Mouse (Mus musculus): ENCODE measurements at regions not wholly inside any gene's neighbourhood (a gene's known extent, or its start where the extent isn't known, plus 50 kb on each side); places are given as distances from the start of the nearest gene placed in this dataset.

- Histone ChIP-seq H3K4me2 (replicated peaks; ENCODE audit: low read depth) (no peak overlapping the region), H3K27ac (ENCODE audit: low read depth, low read length) (no peak overlapping the region), H3K4me3 (ENCODE audit: low read depth, low read length) (no peak overlapping the region), H3K36me3 (ENCODE audit: control insufficient read depth, insufficient read depth) (no peaks in the 10 kb centered on the region), H3K4me1 (replicated peaks; ENCODE audit: control insufficient read depth, insufficient read depth, low read length) (no peaks in the 10 kb centered on the region), H3K9me3 (ENCODE audit: control insufficient read depth) (no peaks in the 10 kb centered on the region), H3K27me3 (replicated peaks; ENCODE audit: control insufficient read depth, insufficient read depth, low read length) (no peaks in the 10 kb centered on the region), H3K9ac (ENCODE audit: low read depth, low read length) (no peak overlapping the region)
- TF ChIP-seq CTCF (IDR thresholded peaks at IDR 0.05; ENCODE audit: low read depth): no peak
- ATAC-seq: no peak
Observed at GRCm38 (mm10) chr8:8092551-8092950, 568.5 kb downstream of the Efnb2 start.

DNA sequence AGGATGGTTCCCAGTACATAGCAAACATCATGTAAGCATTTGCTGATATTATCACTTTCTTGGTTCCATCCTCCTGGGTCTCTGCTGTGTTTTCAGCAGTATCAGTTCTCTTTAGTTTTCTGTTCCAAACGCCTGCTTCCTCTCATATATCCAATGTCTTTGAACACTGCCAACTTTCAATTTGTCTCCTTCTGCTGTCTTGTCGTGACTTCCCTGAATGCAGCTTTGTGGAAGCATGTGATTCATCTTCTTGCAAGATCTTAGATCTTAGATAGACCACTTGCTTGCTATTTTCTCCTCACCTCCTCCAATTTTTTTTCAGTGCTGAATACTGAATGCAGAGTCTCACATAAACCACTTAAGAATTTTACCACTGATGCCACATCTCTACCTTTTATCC lies 576.4 kb downstream of the Efnb2 start:
- Histone ChIP-seq H3K27ac (ENCODE audit: low read depth, low read length) (no peak overlapping the region), H3K4me3 (ENCODE audit: low read depth, low read length) (no peak overlapping the region), H3K9me3 (ENCODE audit: control insufficient read depth) (no peaks in the 10 kb centered on the region), H3K4me2 (replicated peaks; ENCODE audit: low read depth) (no peak overlapping the region), H3K36me3 (ENCODE audit: control insufficient read depth, insufficient read depth) (no peaks in the 10 kb centered on the region), H3K4me1 (replicated peaks; ENCODE audit: control insufficient read depth, insufficient read depth, low read length) (no peaks in the 10 kb centered on the region), H3K9ac (ENCODE audit: low read depth, low read length) (no peak overlapping the region), H3K27me3 (replicated peaks; ENCODE audit: control insufficient read depth, insufficient read depth, low read length) (no peaks in the 10 kb centered on the region)
- no peak for TF ChIP-seq CTCF (IDR thresholded peaks at IDR 0.05; ENCODE audit: low read depth)
- ATAC-seq: no peak
- 56% methylated on average over 2 of the region's 2 CpGs for WGBS

DNA sequence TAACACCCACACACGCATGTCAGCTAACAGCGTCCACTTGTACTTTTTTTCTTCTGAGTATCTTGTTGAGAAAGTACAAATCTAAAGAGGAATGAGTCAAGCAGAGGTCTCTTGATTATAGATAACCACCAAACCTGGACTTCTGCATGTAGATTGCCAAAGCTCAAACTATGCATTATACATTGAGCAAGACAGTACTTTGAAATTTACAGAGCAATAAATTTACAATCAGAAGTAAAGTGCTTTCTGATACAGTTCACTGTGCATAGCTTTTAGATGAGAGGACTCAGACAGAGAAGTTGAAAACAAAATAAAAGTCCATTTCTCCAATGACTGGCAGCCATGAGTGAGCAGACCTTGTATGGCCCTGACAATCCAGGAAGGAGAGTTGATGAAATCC lies 597.0 kb downstream of the Efnb2 start:
- 39% methylated on average over 2 of the region's 2 CpGs for WGBS
- TF ChIP-seq CTCF (IDR thresholded peaks at IDR 0.05; ENCODE audit: low read depth): no peak
- peak; percentile 78 for ATAC-seq

DNA sequence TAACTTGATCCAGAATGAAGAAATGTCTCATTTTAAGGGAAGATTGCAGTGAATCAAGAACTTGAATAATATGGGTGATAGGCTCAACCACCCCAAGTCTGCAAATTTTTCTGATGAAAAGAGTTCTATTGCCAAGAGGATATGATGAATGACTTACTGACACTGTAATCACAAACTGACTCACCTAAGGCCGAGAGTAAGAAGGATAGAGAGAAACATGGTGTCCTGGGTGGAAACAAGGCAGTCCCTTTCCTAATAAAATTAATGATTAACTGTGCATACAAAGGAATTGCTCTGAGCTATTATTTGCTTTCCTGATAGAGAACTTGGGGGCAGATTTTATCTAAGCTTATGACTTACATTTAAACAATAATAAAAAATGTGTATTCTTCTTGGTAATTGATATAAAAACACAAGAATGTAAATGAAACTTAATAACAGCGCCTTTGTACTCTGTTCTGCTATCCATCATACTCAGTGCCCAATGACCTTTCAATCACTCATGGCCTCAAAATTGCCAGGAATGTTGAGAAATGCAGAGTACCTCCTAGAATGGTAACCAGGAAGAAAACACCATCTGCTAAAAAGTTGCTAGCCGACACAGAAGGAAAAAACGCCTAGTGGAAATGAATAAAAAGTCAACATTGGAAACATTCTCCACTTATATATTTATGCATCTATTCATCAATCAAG lies 606.7 kb downstream of the Efnb2 start:
- Histone ChIP-seq H3K27me3 (replicated peaks; ENCODE audit: control insufficient read depth, insufficient read depth, low read length) (no peaks in the 10 kb centered on the region), H3K36me3 (ENCODE audit: control insufficient read depth, insufficient read depth) (no peaks in the 10 kb centered on the region), H3K9me3 (ENCODE audit: control insufficient read depth) (no peaks in the 10 kb centered on the region), H3K4me3 (ENCODE audit: low read depth, low read length) (no peak overlapping the region), H3K27ac (ENCODE audit: low read depth, low read length) (no peak overlapping the region), H3K4me1 (replicated peaks; ENCODE audit: control insufficient read depth, insufficient read depth, low read length) (no peaks in the 10 kb centered on the region), H3K4me2 (replicated peaks; ENCODE audit: low read depth) (no peak overlapping the region), H3K9ac (ENCODE audit: low read depth, low read length) (no peak overlapping the region)
- WGBS: 43% methylated on average over 4 of the region's 4 CpGs
- TF ChIP-seq CTCF (IDR thresholded peaks at IDR 0.05; ENCODE audit: low read depth): no peak
- ATAC-seq: peak; percentile 60

More for the DNA sequence above, 597.0 kb downstream of the Efnb2 start:
- no peaks in the 10 kb centered on the region for H3K9me3 ChIP-seq (ENCODE audit: control insufficient read depth)
- no peaks in the 10 kb centered on the region for H3K36me3 ChIP-seq (ENCODE audit: control insufficient read depth, insufficient read depth)
- no peak overlapping the region for H3K27ac ChIP-seq (ENCODE audit: low read depth, low read length)
- no peak overlapping the region for H3K4me3 ChIP-seq (ENCODE audit: low read depth, low read length)
- no peaks in the 10 kb centered on the region for H3K27me3 ChIP-seq (replicated peaks; ENCODE audit: control insufficient read depth, insufficient read depth, low read length)
- H3K4me2 ChIP-seq (replicated peaks; ENCODE audit: low read depth): no peak overlapping the region
- no peak overlapping the region for H3K9ac ChIP-seq (ENCODE audit: low read depth, low read length)
- H3K4me1 ChIP-seq (replicated peaks; ENCODE audit: control insufficient read depth, insufficient read depth, low read length): 0 out of 2 replicates have a peak, but pooled peaks cover 3% of the 10 kb centered on the region

GRCm38 (mm10) chr8:8051186-8051585 lies 609.9 kb downstream of the Efnb2 start:
- Histone ChIP-seq H3K27me3 (replicated peaks; ENCODE audit: control insufficient read depth, insufficient read depth, low read length) (no peaks in the 10 kb centered on the region), H3K4me1 (replicated peaks; ENCODE audit: control insufficient read depth, insufficient read depth, low read length) (no peaks in the 10 kb centered on the region; the same call in 1 of the 2 replicates), H3K4me3 (ENCODE audit: low read depth, low read length) (no peak overlapping the region), H3K27ac (ENCODE audit: low read depth, low read length) (peak overlapping the region; percentile 51), H3K9ac (ENCODE audit: low read depth, low read length) (no peak overlapping the region), H3K4me2 (replicated peaks; ENCODE audit: low read depth) (no peak overlapping the region; the same call in 1 of the 2 replicates), H3K9me3 (ENCODE audit: control insufficient read depth) (no peaks in the 10 kb centered on the region), H3K36me3 (ENCODE audit: control insufficient read depth, insufficient read depth) (no peaks in the 10 kb centered on the region)
- peak; percentile 92 for ATAC-seq
- no peak for TF ChIP-seq CTCF (IDR thresholded peaks at IDR 0.05; ENCODE audit: low read depth)
- 12% methylated on average over 3 of the region's 3 CpGs for WGBS

DNA sequence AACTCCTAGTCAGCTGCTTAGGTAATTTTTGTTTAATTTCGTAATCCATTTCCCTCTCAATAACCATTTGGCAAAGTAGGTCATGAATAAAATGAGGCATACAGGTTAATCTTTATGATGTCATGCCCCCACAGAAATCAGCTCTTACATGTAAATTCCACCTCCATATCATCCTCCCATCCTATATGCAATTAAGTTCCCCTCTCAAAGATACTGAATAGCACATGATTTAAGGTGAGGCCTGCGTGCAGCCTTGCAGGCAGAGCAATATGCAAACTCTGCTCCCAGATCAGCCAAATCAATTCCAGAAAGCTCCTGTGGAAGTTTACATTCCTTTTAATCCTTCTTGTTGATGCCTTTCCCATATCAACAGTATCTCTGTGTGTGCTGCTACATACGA lies 610.3 kb downstream of the Efnb2 start:
- ATAC-seq: peak; percentile 82
- TF ChIP-seq CTCF (IDR thresholded peaks at IDR 0.05; ENCODE audit: low read depth): no peak
- H3K4me2 ChIP-seq (replicated peaks; ENCODE audit: low read depth): no peak overlapping the region
- WGBS: 33% methylated on average over 3 of the region's 3 CpGs
- H3K27ac ChIP-seq (ENCODE audit: low read depth, low read length): peak overlapping the region; percentile 51
- H3K9ac ChIP-seq (ENCODE audit: low read depth, low read length): no peak overlapping the region
- no peaks in the 10 kb centered on the region for H3K27me3 ChIP-seq (replicated peaks; ENCODE audit: control insufficient read depth, insufficient read depth, low read length)
- no peaks in the 10 kb centered on the region; the same call in 1 of the 2 replicates for H3K4me1 ChIP-seq (replicated peaks; ENCODE audit: control insufficient read depth, insufficient read depth, low read length)
- no peaks in the 10 kb centered on the region for H3K36me3 ChIP-seq (ENCODE audit: control insufficient read depth, insufficient read depth)
- H3K4me3 ChIP-seq (ENCODE audit: low read depth, low read length): no peak overlapping the region
- H3K9me3 ChIP-seq (ENCODE audit: control insufficient read depth): no peaks in the 10 kb centered on the region

Measured in intestine, postnatal 0 days (tissue).